Mouse (Mus musculus): ENCODE measurements around the gene Nr2f2. TPM values are rescaled to one million over a fixed set of nuclear protein-coding genes. Genes with fewer than 3 reads are reported as not detected.

The Nr2f2 gene
- polyA plus RNA-seq, 1 experiment from 2014 or later: 162 TPM

GRCm38 (mm10) chr7:70327191-70327590 is 39.3 kb downstream of the Nr2f2 start:
- H3K4me2 ChIP-seq: peak overlapping the region; percentile 49
- H3K36me3 ChIP-seq (replicated peaks): no peaks in the 10 kb centered on the region
- no peak overlapping the region for H3K4me3 ChIP-seq (replicated peaks)
- 0 out of 2 replicates have a peak overlapping the region, but pooled peaks have one; percentile 11 for H3K27ac ChIP-seq
- H3K27me3 ChIP-seq: peaks cover 93% of the 10 kb centered on the region
- no peak for ATAC-seq (ENCODE audit: low FRiP score)
- H3K9me3 ChIP-seq: no peaks in the 10 kb centered on the region
- WGBS: 7% methylated on average over 2 of the region's 2 CpGs
- H3K4me1 ChIP-seq: peaks cover 43% of the 10 kb centered on the region
- no peak overlapping the region for H3K9ac ChIP-seq

- H3K9ac ChIP-seq: peak overlapping the region; percentile 45
- no peak for ATAC-seq (ENCODE audit: low FRiP score)
- peaks cover 93% of the 10 kb centered on the region for H3K27me3 ChIP-seq
- WGBS: 2% methylated on average over 21 of the region's 21 CpGs
- H3K4me1 ChIP-seq: peaks cover 36% of the 10 kb centered on the region
- H3K36me3 ChIP-seq (replicated peaks): no peaks in the 10 kb centered on the region
- peak overlapping the region; percentile 20 for H3K4me3 ChIP-seq (replicated peaks)
- H3K27ac ChIP-seq: peak overlapping the region; percentile 78
- no peaks in the 10 kb centered on the region for H3K9me3 ChIP-seq
- peak overlapping the region; percentile 49 for H3K4me2 ChIP-seq
Observed at GRCm38 (mm10) chr7:70326176-70327035, 40.1 kb downstream of the Nr2f2 start.

- Histone ChIP-seq H3K9ac (peak overlapping the region; percentile 45), H3K4me3 (replicated peaks) (peak overlapping the region; percentile 20), H3K4me2 (peak overlapping the region; percentile 49), H3K27me3 (peaks cover 87% of the 10 kb centered on the region), H3K27ac (peak overlapping the region; percentile 78), H3K9me3 (no peaks in the 10 kb centered on the region), H3K36me3 (replicated peaks) (no peaks in the 10 kb centered on the region), H3K4me1 (peaks cover 28% of the 10 kb centered on the region)
- under 1% methylated on average over 18 of the region's 18 CpGs for WGBS
- ATAC-seq (ENCODE audit: low FRiP score): 0 out of 2 replicates have a peak, but pooled peaks have one; percentile 37
Observed at GRCm38 (mm10) chr7:70325381-70325780, 41.2 kb downstream of the Nr2f2 start.

- no peak overlapping the region for H3K4me3 ChIP-seq (replicated peaks)
- H3K27ac ChIP-seq: 0 out of 2 replicates have a peak overlapping the region, but pooled peaks have one; percentile 78
- no peak for ATAC-seq (ENCODE audit: low FRiP score)
- no peaks in the 10 kb centered on the region for H3K36me3 ChIP-seq (replicated peaks)
- peak overlapping the region; percentile 33; the same call in 1 of the 2 replicates for H3K9ac ChIP-seq
- 0 out of 2 replicates have a peak overlapping the region, but pooled peaks have one; percentile 49 for H3K4me2 ChIP-seq
- H3K27me3 ChIP-seq: peaks cover 84% of the 10 kb centered on the region
- H3K9me3 ChIP-seq: no peaks in the 10 kb centered on the region
- 10% methylated on average over 5 of the region's 5 CpGs for WGBS
- peaks cover 22% of the 10 kb centered on the region for H3K4me1 ChIP-seq
Observed at GRCm38 (mm10) chr7:70324541-70324940, 42.0 kb downstream of the Nr2f2 start.

- H3K9ac ChIP-seq: no peak overlapping the region
- H3K4me1 ChIP-seq: peaks cover 20% of the 10 kb centered on the region
- no peak overlapping the region for H3K27ac ChIP-seq
- no peak overlapping the region for H3K4me3 ChIP-seq (replicated peaks)
- H3K9me3 ChIP-seq: no peaks in the 10 kb centered on the region
- H3K36me3 ChIP-seq (replicated peaks): no peaks in the 10 kb centered on the region
- WGBS: 5% methylated on average over 9 of the region's 9 CpGs
- H3K27me3 ChIP-seq: peaks cover 83% of the 10 kb centered on the region
- peak overlapping the region; percentile 6; the same call in 1 of the 2 replicates for H3K4me2 ChIP-seq
- no peak for ATAC-seq (ENCODE audit: low FRiP score)
Observed at GRCm38 (mm10) chr7:70324041-70324440, 42.5 kb downstream of the Nr2f2 start.

- Histone ChIP-seq H3K4me2 (no peak overlapping the region), H3K36me3 (replicated peaks) (no peaks in the 10 kb centered on the region), H3K4me3 (replicated peaks) (no peak overlapping the region), H3K27me3 (no peaks in the 10 kb centered on the region; the same call in 1 of the 2 replicates), H3K9ac (no peak overlapping the region), H3K4me1 (no peaks in the 10 kb centered on the region), H3K27ac (no peak overlapping the region), H3K9me3 (no peaks in the 10 kb centered on the region)
- no peak for ATAC-seq (ENCODE audit: low FRiP score)
- WGBS: 65% methylated on average over 7 of the region's 7 CpGs
Observed at GRCm38 (mm10) chr7:70305716-70306115, 60.8 kb downstream of the Nr2f2 start.

- Histone ChIP-seq H3K27me3 (no peaks in the 10 kb centered on the region; the same call in 1 of the 2 replicates), H3K27ac (no peak overlapping the region), H3K36me3 (replicated peaks) (no peaks in the 10 kb centered on the region), H3K4me1 (no peaks in the 10 kb centered on the region), H3K9ac (no peak overlapping the region), H3K4me3 (replicated peaks) (no peak overlapping the region), H3K4me2 (no peak overlapping the region), H3K9me3 (no peaks in the 10 kb centered on the region)
- ATAC-seq (ENCODE audit: low FRiP score): no peak
Observed at GRCm38 (mm10) chr7:70304426-70304825, 62.1 kb downstream of the Nr2f2 start.

Measured in forebrain, embryonic 12.5 days (tissue).